Mouse (Mus musculus): ENCODE results near the gene Krt39. TPM values are rescaled to one million over a fixed set of nuclear protein-coding genes. Genes with fewer than 3 reads are reported as not detected.

Gene Krt39
- total RNA-seq (2012; rRNA removed) = not detected in 2 replicates

DNA sequence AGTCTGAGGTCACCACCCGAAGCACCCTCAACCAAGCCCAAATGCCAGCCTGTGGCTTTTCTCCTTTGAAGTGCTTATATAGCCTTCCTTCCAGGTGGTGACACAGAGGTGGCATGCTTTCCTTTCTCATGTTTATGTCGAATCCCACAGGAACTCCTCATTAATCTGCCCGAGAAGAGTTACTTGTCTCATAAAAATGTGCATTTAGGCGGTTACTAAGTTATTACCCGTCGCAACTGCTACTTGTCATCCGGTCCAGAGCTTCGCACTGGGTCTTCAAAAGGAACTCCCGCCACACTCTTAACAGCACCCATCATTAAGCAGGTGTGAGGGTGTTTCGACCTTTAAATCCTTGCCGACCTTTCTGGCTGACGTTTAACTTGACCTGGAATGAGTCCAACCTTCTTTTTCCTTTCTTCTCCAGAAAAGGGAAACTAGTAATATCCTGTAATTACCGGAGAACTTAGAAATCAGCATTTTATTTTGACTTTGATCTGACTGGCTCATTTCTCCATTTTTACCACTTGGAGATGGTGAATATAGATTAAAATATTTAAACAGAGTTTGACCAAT, at the start of gene Krt39:
Gene Krt39, minus strand, starts transcription at position 51 of the 573 bp plus-strand sequence.
- Histone ChIP-seq H3K4me1 (ENCODE audit: control insufficient read depth in 2 of 2, insufficient read depth in 2 of 2, low read length in 2 of 2, poor library complexity in 1 of 2) (no peaks in the 10 kb centered on the region), H3K9ac (ENCODE audit: insufficient read depth, low read depth, low read length, poor library complexity, severe bottlenecking) (no peak within 1 kb of the TSS), H3K27ac (ENCODE audit: insufficient read depth, low read depth, low read length, poor library complexity, severe bottlenecking) (no peak within 1 kb of the TSS), H3K4me3 (ENCODE audit: insufficient read depth in 1 of 2, low read depth in 1 of 2, low read length in 2 of 2, poor library complexity in 1 of 2, severe bottlenecking in 1 of 2) (no peak within 1 kb of the TSS), H3K9me3 (ENCODE audit: control insufficient read depth, insufficient read depth, low read depth, low read length) (no peaks in the 10 kb centered on the region), H3K36me3 (ENCODE audit: control insufficient read depth, insufficient read depth, low read length, poor library complexity, severe bottlenecking) (no peaks in the 10 kb centered on the region)
- in situ Hi-C loops (cut with MboI; ENCODE audit: low sequenced_read_pairs in 2 of 2, unreplicated experiment in 2 of 2) = no loop called here
- TF ChIP-seq ZC3H11A (IDR thresholded peaks at IDR 0.05; ENCODE audit: borderline replicate concordance, low read depth, low read length) (no peak), MAFK (IDR thresholded peaks at IDR 0.05; ENCODE audit: insufficient read depth, low read depth, low read length) (no peak), ZNF384 (IDR thresholded peaks at IDR 0.05; ENCODE audit: low read depth, low read length) (no peak), CHD2 (IDR thresholded peaks at IDR 0.05; ENCODE audit: low read depth, low read length) (no peak)
- no peak for DNase-seq (ENCODE audit: low read depth, low spot score)

DNA sequence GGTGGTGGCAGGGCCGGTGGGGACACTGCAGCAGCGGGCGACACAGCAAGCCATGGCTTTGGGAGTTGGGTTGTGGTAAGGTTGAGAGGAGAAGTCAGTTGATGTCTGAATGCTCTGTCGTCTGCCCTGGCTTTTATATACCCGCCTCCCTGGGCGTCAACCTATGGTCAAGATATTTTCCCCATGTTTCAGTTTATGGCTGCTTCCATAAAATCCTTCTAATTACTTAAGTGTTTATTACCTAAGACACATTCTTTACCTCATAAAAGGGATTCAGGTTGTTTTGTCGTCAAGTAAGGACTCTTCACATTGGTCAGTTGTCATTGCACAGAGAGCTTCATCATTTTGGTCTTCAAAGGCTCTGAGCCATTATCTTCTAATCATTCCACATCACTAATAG, 45.4 kb upstream of the Krt39 start, which contains the start of gene Krtap3-1:
Gene Krtap3-1, minus strand, starts transcription at position 101 of the 400 bp plus-strand sequence.
- H3K4me1 ChIP-seq (ENCODE audit: control insufficient read depth in 2 of 2, insufficient read depth in 2 of 2, low read length in 2 of 2, poor library complexity in 1 of 2) = no peaks in the 10 kb centered on the region
- no peaks in the 10 kb centered on the region for H3K36me3 ChIP-seq (ENCODE audit: control insufficient read depth, insufficient read depth, low read length, poor library complexity, severe bottlenecking)
- TF ChIP-seq HCFC1 (IDR thresholded peaks at IDR 0.05; ENCODE audit: borderline replicate concordance, insufficient read depth, low read length) (no peak), MAFK (IDR thresholded peaks at IDR 0.05; ENCODE audit: insufficient read depth, low read depth, low read length) (no peak), ZNF384 (IDR thresholded peaks at IDR 0.05; ENCODE audit: low read depth, low read length) (no peak), ZC3H11A (IDR thresholded peaks at IDR 0.05; ENCODE audit: borderline replicate concordance, low read depth, low read length) (no peak), CHD2 (IDR thresholded peaks at IDR 0.05; ENCODE audit: low read depth, low read length) (no peak)
- in situ Hi-C loops (cut with MboI; ENCODE audit: low sequenced_read_pairs in 2 of 2, unreplicated experiment in 2 of 2) = no loop called here
- no peak within 1 kb of the TSS for H3K27ac ChIP-seq (ENCODE audit: insufficient read depth, low read depth, low read length, poor library complexity, severe bottlenecking)
- H3K9ac ChIP-seq (ENCODE audit: insufficient read depth, low read depth, low read length, poor library complexity, severe bottlenecking) = no peak within 1 kb of the TSS
- no peak for DNase-seq (ENCODE audit: low read depth, low spot score)
- H3K4me3 ChIP-seq (ENCODE audit: insufficient read depth in 1 of 2, low read depth in 1 of 2, low read length in 2 of 2, poor library complexity in 1 of 2, severe bottlenecking in 1 of 2) = no peak within 1 kb of the TSS
- no peaks in the 10 kb centered on the region for H3K9me3 ChIP-seq (ENCODE audit: control insufficient read depth, insufficient read depth, low read depth, low read length)

DNA sequence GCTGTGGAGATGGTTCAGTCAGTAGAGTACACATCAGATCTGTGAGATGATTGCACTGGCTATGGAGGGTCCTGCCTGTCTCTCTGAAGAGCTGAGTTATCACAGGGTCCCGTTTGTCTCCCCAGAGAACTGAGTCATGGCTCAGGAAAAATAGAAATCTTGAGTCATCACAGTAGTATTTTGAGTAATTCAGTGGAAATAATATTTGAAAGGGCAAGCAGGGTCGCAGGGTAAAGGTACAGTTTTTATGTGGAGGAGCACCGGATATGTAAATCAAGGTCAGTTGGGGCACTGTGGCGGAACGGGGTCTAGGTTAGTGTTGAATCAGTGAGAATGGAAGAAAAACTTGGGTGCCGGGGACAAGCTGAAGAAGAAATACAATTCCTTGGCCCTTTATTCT, 41.4 kb upstream of the Krt39 start:
- in situ Hi-C loops (cut with MboI; ENCODE audit: low sequenced_read_pairs in 2 of 2, unreplicated experiment in 2 of 2) = no loop called here
- no peak overlapping the region for H3K4me3 ChIP-seq (ENCODE audit: insufficient read depth in 1 of 2, low read depth in 1 of 2, low read length in 2 of 2, poor library complexity in 1 of 2, severe bottlenecking in 1 of 2)
- no peak overlapping the region for H3K9ac ChIP-seq (ENCODE audit: insufficient read depth, low read depth, low read length, poor library complexity, severe bottlenecking)

DNA sequence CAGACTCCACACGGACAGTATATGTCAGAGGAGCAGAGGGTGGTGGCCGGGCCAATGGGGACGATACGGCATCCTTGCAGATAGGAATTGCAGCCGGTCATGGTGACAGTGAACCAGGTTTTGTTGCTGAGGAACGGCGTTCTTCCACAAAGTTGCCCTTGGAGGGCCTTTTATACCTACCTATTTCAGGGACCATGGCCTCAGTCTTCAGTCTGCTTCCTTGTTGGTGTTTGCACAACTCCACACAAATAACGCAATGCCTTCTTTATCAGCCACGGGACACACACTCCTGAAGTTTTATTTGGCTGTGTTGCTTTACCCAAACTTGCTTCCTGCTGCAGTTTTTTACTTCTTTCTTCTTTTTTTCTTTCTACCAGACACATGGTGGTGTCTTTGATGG, 38.2 kb upstream of the Krt39 start, which contains the start of gene Gm11939:
Gene Gm11939, minus strand, starts transcription at position 101 of the 400 bp plus-strand sequence.
- Histone ChIP-seq H3K4me1 (ENCODE audit: control insufficient read depth in 2 of 2, insufficient read depth in 2 of 2, low read length in 2 of 2, poor library complexity in 1 of 2) (no peaks in the 10 kb centered on the region), H3K9me3 (ENCODE audit: control insufficient read depth, insufficient read depth, low read depth, low read length) (no peaks in the 10 kb centered on the region), H3K36me3 (ENCODE audit: control insufficient read depth, insufficient read depth, low read length, poor library complexity, severe bottlenecking) (no peaks in the 10 kb centered on the region), H3K9ac (ENCODE audit: insufficient read depth, low read depth, low read length, poor library complexity, severe bottlenecking) (no peak within 1 kb of the TSS), H3K4me3 (ENCODE audit: insufficient read depth in 1 of 2, low read depth in 1 of 2, low read length in 2 of 2, poor library complexity in 1 of 2, severe bottlenecking in 1 of 2) (no peak within 1 kb of the TSS), H3K27ac (ENCODE audit: insufficient read depth, low read depth, low read length, poor library complexity, severe bottlenecking) (no peak within 1 kb of the TSS)
- in situ Hi-C loops (cut with MboI; ENCODE audit: low sequenced_read_pairs in 2 of 2, unreplicated experiment in 2 of 2) = no loop called here
- no peak for DNase-seq (ENCODE audit: low read depth, low spot score)
- TF ChIP-seq MAFK (IDR thresholded peaks at IDR 0.05; ENCODE audit: insufficient read depth, low read depth, low read length) (no peak), ZNF384 (IDR thresholded peaks at IDR 0.05; ENCODE audit: low read depth, low read length) (no peak), HCFC1 (IDR thresholded peaks at IDR 0.05; ENCODE audit: borderline replicate concordance, insufficient read depth, low read length) (no peak), ZC3H11A (IDR thresholded peaks at IDR 0.05; ENCODE audit: borderline replicate concordance, low read depth, low read length) (no peak), CHD2 (IDR thresholded peaks at IDR 0.05; ENCODE audit: low read depth, low read length) (no peak)

More for the DNA sequence above, 41.4 kb upstream of the Krt39 start:
- H3K9me3 ChIP-seq (ENCODE audit: control insufficient read depth, insufficient read depth, low read depth, low read length) = no peaks in the 10 kb centered on the region
- DNase-seq (ENCODE audit: low read depth, low spot score) = no peak
- no peak for TF ChIP-seq CHD2 (IDR thresholded peaks at IDR 0.05; ENCODE audit: low read depth, low read length)
- no peak for TF ChIP-seq MAFK (IDR thresholded peaks at IDR 0.05; ENCODE audit: insufficient read depth, low read depth, low read length)
- no peak for TF ChIP-seq ZC3H11A (IDR thresholded peaks at IDR 0.05; ENCODE audit: borderline replicate concordance, low read depth, low read length)
- no peak for TF ChIP-seq HCFC1 (IDR thresholded peaks at IDR 0.05; ENCODE audit: borderline replicate concordance, insufficient read depth, low read length)
- TF ChIP-seq ZNF384 (IDR thresholded peaks at IDR 0.05; ENCODE audit: low read depth, low read length) = no peak
- no peaks in the 10 kb centered on the region for H3K36me3 ChIP-seq (ENCODE audit: control insufficient read depth, insufficient read depth, low read length, poor library complexity, severe bottlenecking)
- H3K27ac ChIP-seq (ENCODE audit: insufficient read depth, low read depth, low read length, poor library complexity, severe bottlenecking) = no peak overlapping the region
- no peaks in the 10 kb centered on the region for H3K4me1 ChIP-seq (ENCODE audit: control insufficient read depth in 2 of 2, insufficient read depth in 2 of 2, low read length in 2 of 2, poor library complexity in 1 of 2)

All from ES-E14 (cell line).